ENCODE assay signal across 8 mouse cellular contexts in genomic region chr8:69996589-69997285, GRCm38 (mm10). TPM values are rescaled to one million over a fixed set of nuclear protein-coding genes. Genes with fewer than 3 reads are reported as not detected.
DNase-seq lines count a peak whose midpoint lies in the region; ATAC-seq and TF ChIP-seq lines count a peak whose summit lies in the region.

No protein-coding gene starts in this region.

- DNase-seq in kidney, postnatal 10 days = no peak
- no peak for DNase-seq in left cerebral cortex, postnatal 25 days (ENCODE audit: low spot score in 2 of 2)
- no peak for DNase-seq in gastrocnemius, adult 8-10 months (ENCODE audit: low spot score in 2 of 2)

- peak overlapping the region; percentile 92 for H3K4me2 ChIP-seq in kidney, embryonic 16.5 days (replicated peaks; ENCODE audit: low read depth, low read length)
- H3K4me2 ChIP-seq in hindbrain, embryonic 13.5 days = peak overlapping the region; percentile 85
- H3K4me2 ChIP-seq in midbrain, embryonic 13.5 days (replicated peaks) = peak overlapping the region; percentile 85

- peak overlapping the region; percentile 87 for H3K9ac ChIP-seq in kidney, embryonic 16.5 days (replicated peaks; ENCODE audit: low read length)
- H3K9ac ChIP-seq in hindbrain, embryonic 13.5 days = peak overlapping the region; percentile 78
- peak overlapping the region; percentile 75 for H3K9ac ChIP-seq in midbrain, embryonic 13.5 days (replicated peaks)

- no peak for TF ChIP-seq CTCF in bone marrow macrophage, adult 2 months (IDR thresholded peaks at IDR 0.05; ENCODE audit: low read depth, low read length)

- no peak for TF ChIP-seq POLR2A in bone marrow macrophage, adult 2 months (IDR thresholded peaks at IDR 0.05; ENCODE audit: borderline replicate concordance, low read depth, low read length)

- H3K4me3 ChIP-seq in kidney, embryonic 16.5 days (ENCODE audit: low read length) = peak overlapping the region; percentile 95
- peak overlapping the region; percentile 74 for H3K4me3 ChIP-seq in bone marrow macrophage, adult 2 months (ENCODE audit: insufficient read depth, low read length)
- peak overlapping the region; percentile 89 for H3K4me3 ChIP-seq in hindbrain, embryonic 13.5 days
- peak overlapping the region; percentile 95 for H3K4me3 ChIP-seq in midbrain, embryonic 13.5 days (replicated peaks)

- peaks cover 19% of the 10 kb centered on the region for H3K4me1 ChIP-seq in kidney, embryonic 16.5 days (ENCODE audit: insufficient read depth, low read length)
- H3K4me1 ChIP-seq in bone marrow macrophage, adult 2 months (ENCODE audit: control insufficient read depth, insufficient read depth, low read length) = peaks cover 23% of the 10 kb centered on the region
- peaks cover 32% of the 10 kb centered on the region for H3K4me1 ChIP-seq in hindbrain, embryonic 13.5 days (replicated peaks)
- peaks cover 30% of the 10 kb centered on the region for H3K4me1 ChIP-seq in midbrain, embryonic 13.5 days (replicated peaks)

- H3K36me3 ChIP-seq in kidney, embryonic 16.5 days (ENCODE audit: insufficient read depth, low read length) = peaks cover 4% of the 10 kb centered on the region; the same call in 1 of the 2 replicates
- H3K36me3 ChIP-seq in hindbrain, embryonic 13.5 days = peaks cover 7% of the 10 kb centered on the region
- H3K36me3 ChIP-seq in midbrain, embryonic 13.5 days = no peaks in the 10 kb centered on the region

- peak overlapping the region; percentile 88 for H3K27ac ChIP-seq in kidney, embryonic 16.5 days (ENCODE audit: low read length)
- peak overlapping the region; percentile 90 for H3K27ac ChIP-seq in bone marrow macrophage, adult 2 months (ENCODE audit: insufficient read depth, low read depth, low read length)
- H3K27ac ChIP-seq in hindbrain, embryonic 13.5 days = peak overlapping the region; percentile 80
- peak overlapping the region; percentile 75 for H3K27ac ChIP-seq in midbrain, embryonic 13.5 days

- no peak for ATAC-seq in kidney, embryonic 16.5 days (ENCODE audit: low FRiP score, low TSS enrichment)
- no peak for ATAC-seq in hindbrain, embryonic 13.5 days (ENCODE audit: low FRiP score)
- ATAC-seq in midbrain, embryonic 13.5 days = no peak; the same call in 1 of the 2 replicates
- no peak for ATAC-seq in inflammation-experienced regulatory T-cells, adult 6 months

- H3K27me3 ChIP-seq in kidney, embryonic 16.5 days (ENCODE audit: insufficient read depth, low read length) = no peaks in the 10 kb centered on the region
- H3K27me3 ChIP-seq in hindbrain, embryonic 13.5 days = no peaks in the 10 kb centered on the region
- no peaks in the 10 kb centered on the region for H3K27me3 ChIP-seq in midbrain, embryonic 13.5 days

- intact Hi-C loops in left cerebral cortex, postnatal 25 days (cut with DNase I) = no loop called here

- 2% methylated on average over 35 of the region's 35 CpGs for WGBS in kidney, embryonic 16.5 days
- WGBS in hindbrain, embryonic 13.5 days = 3% methylated on average over 34 of the region's 35 CpGs
- 3% methylated on average over 32 of the region's 35 CpGs for WGBS in midbrain, embryonic 13.5 days

- no peaks in the 10 kb centered on the region for H3K9me3 ChIP-seq in kidney, embryonic 16.5 days (ENCODE audit: low read length)
- no peaks in the 10 kb centered on the region for H3K9me3 ChIP-seq in hindbrain, embryonic 13.5 days
- H3K9me3 ChIP-seq in midbrain, embryonic 13.5 days = no peaks in the 10 kb centered on the region

RNA-seq across cellular contexts. Expression of gene Gatad2a, which starts 0.6 kb away (rescaled TPM):
- polyA plus RNA-seq in kidney, embryonic 16.5 days (2015; fragmentation: Nextera tagmentation; extraction: Ambion mirVana) = 40.6 and 43.3 TPM in 2 replicates
- polyA plus RNA-seq in bone marrow macrophage, adult 2 months (2012; ENCODE audit: insufficient read depth, insufficient read length, missing spikeins) = 36.5 and 36.9 TPM in 2 replicates
- polyA plus RNA-seq in hindbrain, embryonic 13.5 days (2015; fragmentation: Nextera tagmentation; extraction: Ambion mirVana) = 25.0 and 26.6 TPM in 2 replicates
- 26.0 and 27.7 TPM in 2 replicates for polyA plus RNA-seq in midbrain, embryonic 13.5 days (2015; fragmentation: Nextera tagmentation; extraction: Ambion mirVana)
- total RNA-seq in left cerebral cortex, postnatal 25 days (2021) = 10 to 100 TPM; 24.0 to 27.9 TPM
- 10 to 100 TPM; 20.1 to 29.0 (median 23.2) TPM for polyA plus RNA-seq in inflammation-experienced regulatory T-cells, adult 6 months (2017; shearing (Covaris generic))
- 10 to 100 TPM; 20.5 to 26.4 (median 25.2) TPM for total RNA-seq in gastrocnemius, adult 8-10 months (2022)

RNA-seq across cellular contexts. Expression of gene Mau2, which starts 45.8 kb away (rescaled TPM):
- 54.3 and 62.4 TPM in 2 replicates for polyA plus RNA-seq in kidney, embryonic 16.5 days (2015; fragmentation: Nextera tagmentation; extraction: Ambion mirVana)
- 47.2 and 51.1 TPM in 2 replicates for polyA plus RNA-seq in bone marrow macrophage, adult 2 months (2012; ENCODE audit: insufficient read depth, insufficient read length, missing spikeins)
- 72.0 and 80.7 TPM in 2 replicates for polyA plus RNA-seq in hindbrain, embryonic 13.5 days (2015; fragmentation: Nextera tagmentation; extraction: Ambion mirVana)
- 83.9 and 87.6 TPM in 2 replicates for polyA plus RNA-seq in midbrain, embryonic 13.5 days (2015; fragmentation: Nextera tagmentation; extraction: Ambion mirVana)
- total RNA-seq in left cerebral cortex, postnatal 25 days (2021) = 10 to 100 TPM; 78.9 to 80.3 TPM
- polyA plus RNA-seq in inflammation-experienced regulatory T-cells, adult 6 months (2017; shearing (Covaris generic)) = 10 to 100 TPM; 35.3 to 56.2 (median 45.5) TPM
- 10 to 100 TPM; 23.1 to 26.1 (median 24.6) TPM for total RNA-seq in gastrocnemius, adult 8-10 months (2022)

RNA-seq across cellular contexts. Expression of gene Sugp1, which starts 45.9 kb away (rescaled TPM):
- 50.7 and 51.6 TPM in 2 replicates for polyA plus RNA-seq in kidney, embryonic 16.5 days (2015; fragmentation: Nextera tagmentation; extraction: Ambion mirVana)
- polyA plus RNA-seq in bone marrow macrophage, adult 2 months (2012; ENCODE audit: insufficient read depth, insufficient read length, missing spikeins) = 23.4 and 25.5 TPM in 2 replicates
- 61.0 and 68.6 TPM in 2 replicates for polyA plus RNA-seq in hindbrain, embryonic 13.5 days (2015; fragmentation: Nextera tagmentation; extraction: Ambion mirVana)
- polyA plus RNA-seq in midbrain, embryonic 13.5 days (2015; fragmentation: Nextera tagmentation; extraction: Ambion mirVana) = 62.1 and 65.1 TPM in 2 replicates
- total RNA-seq in left cerebral cortex, postnatal 25 days (2021) = 10 to 100 TPM; 46.5 to 47.5 TPM
- 10 to 100 TPM; 38.0 to 52.9 (median 52.6) TPM for polyA plus RNA-seq in inflammation-experienced regulatory T-cells, adult 6 months (2017; shearing (Covaris generic))
- 10 to 100 TPM; 16.7 to 20.4 (median 18.1) TPM for total RNA-seq in gastrocnemius, adult 8-10 months (2022)
